Mouse (Mus musculus) duodenum, adult 2 months (tissue): ENCODE results near the gene Acad12. TPM values are rescaled to one million over a fixed set of nuclear protein-coding genes. Genes with fewer than 3 reads are reported as not detected.

Source experiments
- polyA plus RNA-seq: library from polyadenylated mRNA; depleted of rRNA; stranded (reverse); fragments of >200 nt; gene quantifications from 2 replicates; pipeline ENCODE4 v1.2.3, GENCODE M21; 2012; ENCODE audit warnings: low replicate concordance; rRNA removed

Acad12 gene
- polyA plus RNA-seq = 4.2 and 6.4 TPM in 2 replicates

GRCm38 (mm10) chr5:121618592-121619513 lies at the start of gene Acad12:
TSS of gene Acad12 (minus strand) at chr5:121618938.

GRCm38 (mm10) chr5:121660059-121660896 lies 41.5 kb upstream of the Acad12 start, which contains the start of the genes Acad10 and Brap:
TSS of gene Acad10 (minus strand) at chr5:121660514.
TSS of gene Brap (plus strand) at chr5:121660563.

GRCm38 (mm10) chr5:121593451-121594401 lies 25.0 kb downstream of the Acad12 start, which contains the start of gene Aldh2:
TSS of gene Aldh2 (minus strand) at chr5:121593824.

Other genes with a start within 250 kb of the Acad12 start
- 48.9 and 81.0 TPM in 2 replicates for gene Trafd1, start 233.3 kb downstream of the Acad12 start, polyA plus RNA-seq
- gene Naa25, start 221.0 kb downstream of the Acad12 start, polyA plus RNA-seq = 1.9 and 3.2 TPM in 2 replicates
- gene Tmem116, start 167.0 kb downstream of the Acad12 start, polyA plus RNA-seq = 2.0 and 10.1 TPM in 2 replicates
- gene Erp29, start 166.4 kb downstream of the Acad12 start, polyA plus RNA-seq = 32.4 and 41.9 TPM in 2 replicates
- not detected in 2 replicates for gene Adam1b, start 115.5 kb downstream of the Acad12 start, polyA plus RNA-seq
- gene Adam1a, start 73.5 kb downstream of the Acad12 start, polyA plus RNA-seq = 2.1 and 2.3 TPM in 2 replicates
- not detected in 2 replicates for gene Gm42878, start 73.5 kb downstream of the Acad12 start, polyA plus RNA-seq
- gene Mapkapk5, start 73.0 kb downstream of the Acad12 start, polyA plus RNA-seq = 22.9 and 31.4 TPM in 2 replicates
- 386 and 645 TPM in 2 replicates for gene Aldh2, start 25.1 kb downstream of the Acad12 start, polyA plus RNA-seq
- 5.1 and 6.2 TPM in 2 replicates for gene Acad10, start 41.6 kb upstream of the Acad12 start, polyA plus RNA-seq
- 11.3 and 12.9 TPM in 2 replicates for gene Brap, start 41.6 kb upstream of the Acad12 start, polyA plus RNA-seq
- 79.8 and 103 TPM in 2 replicates for gene Atxn2, start 92.4 kb upstream of the Acad12 start, polyA plus RNA-seq
- 46.6 and 106 TPM in 2 replicates for gene Sh2b3, start 218.7 kb upstream of the Acad12 start, polyA plus RNA-seq
- gene Pheta1, start 230.0 kb upstream of the Acad12 start, polyA plus RNA-seq = 133 and 307 TPM in 2 replicates